Mouse (Mus musculus): ENCODE measurements around the gene Rpgrip1.

DNA sequence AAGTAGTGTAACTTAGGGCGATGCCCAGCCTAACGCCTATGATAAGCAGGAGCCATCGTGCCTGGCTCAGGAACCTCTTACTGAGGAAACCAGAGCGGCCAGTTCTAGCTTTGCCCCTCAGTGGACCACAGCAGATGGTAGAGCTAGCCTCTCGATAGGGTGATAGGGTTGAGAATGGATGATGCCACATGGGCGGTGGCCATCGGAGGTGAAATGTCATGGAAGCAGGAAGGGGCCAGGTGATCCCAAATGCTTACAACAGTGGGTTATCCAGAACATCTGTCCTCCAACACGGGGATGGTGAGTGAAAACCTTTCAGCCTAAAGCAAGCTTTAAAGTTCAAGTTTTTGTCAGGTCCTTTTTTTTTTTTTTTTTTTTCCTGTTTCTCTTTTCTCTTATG, 48.7 kb upstream of the Rpgrip1 start:
- TF ChIP-seq CTCF (IDR thresholded peaks at IDR 0.05) (no peak), EP300 (IDR thresholded peaks at IDR 0.05) (no peak)
